Mouse (Mus musculus) cortical plate, adult 2 months (tissue): ENCODE measurements around the gene AI661453. TPM values are rescaled to one million over a fixed set of nuclear protein-coding genes. Genes with fewer than 3 reads are reported as not detected.

ENCODE experiments used
- H3K27ac ChIP-seq: fragments of 200-500 bp; 2 replicates; pipeline ENCODE4 v1.5.1; 2012; ENCODE audit warnings: low read length, control low read depth, inconsistent platforms; ENCODE audit not compliant: insufficient read depth
- H3K4me1 ChIP-seq: fragments of 200-500 bp; 2 replicates; pipeline ENCODE4 v1.6.1; 2011; ENCODE audit warnings: low read length; ENCODE audit not compliant: control insufficient read depth, insufficient read depth
- H3K4me3 ChIP-seq: fragments of 200-500 bp; 2 replicates; pipeline ENCODE4 v1.5.1; 2011; ENCODE audit warnings: mild to moderate bottlenecking, low read length, control low read depth; ENCODE audit not compliant: insufficient read depth
- CTCF ChIP-seq: fragments of 200-500 bp; IDR thresholded peaks from 2 replicates; pipeline ENCODE4 v1.5.1; 2011; ENCODE audit warnings: mild to moderate bottlenecking, control low read depth, low read length; ENCODE audit not compliant: insufficient read depth; ENCODE audit errors: extremely low read depth
- POLR2A ChIP-seq: fragments of 200-500 bp; IDR thresholded peaks from 2 replicates; pipeline ENCODE4 v1.6.1; 2011; ENCODE audit warnings: mild to moderate bottlenecking, low read length, control low read depth; ENCODE audit not compliant: insufficient read depth; ENCODE audit errors: extremely low read depth
- polyA plus RNA-seq: library from polyadenylated mRNA; depleted of rRNA; stranded (reverse); fragments of >200 nt; gene quantifications from 2 replicates; pipeline ENCODE4 v1.2.3, GENCODE M21; 2012

Gene AI661453
- polyA plus RNA-seq, 1 experiment: 0.25 TPM

GRCm38 (mm10) chr17:47440359-47440890 is 4.0 kb downstream of the AI661453 start:
- H3K27ac ChIP-seq: no peak overlapping the region
- TF ChIP-seq POLR2A (no peak), CTCF (no peak)
- H3K4me3 ChIP-seq: no peak overlapping the region
- no peaks in the 10 kb centered on the region for H3K4me1 ChIP-seq

GRCm38 (mm10) chr17:47441296-47442051 is 5.1 kb downstream of the AI661453 start:
- no peak for TF ChIP-seq CTCF
- TF ChIP-seq POLR2A: no peak
- no peak overlapping the region for H3K27ac ChIP-seq

GRCm38 (mm10) chr17:47442271-47442670 is 5.9 kb downstream of the AI661453 start:
- no peaks in the 10 kb centered on the region for H3K4me1 ChIP-seq
- H3K27ac ChIP-seq: no peak overlapping the region
- no peak overlapping the region for H3K4me3 ChIP-seq
- TF ChIP-seq CTCF (no peak), POLR2A (no peak)

More at GRCm38 (mm10) chr17:47441296-47442051, 5.1 kb downstream of the AI661453 start:
- H3K4me1 ChIP-seq: no peaks in the 10 kb centered on the region
- H3K4me3 ChIP-seq: no peak overlapping the region

- Histone ChIP-seq H3K27ac (no peak overlapping the region), H3K4me3 (no peak overlapping the region), H3K4me1 (no peaks in the 10 kb centered on the region)
- no peak for TF ChIP-seq CTCF
- TF ChIP-seq POLR2A: no peak
Observed at GRCm38 (mm10) chr17:47444113-47444512, 7.7 kb downstream of the AI661453 start.

GRCm38 (mm10) chr17:47445518-47445917 is 9.1 kb downstream of the AI661453 start:
- H3K27ac ChIP-seq: no peak overlapping the region
- no peaks in the 10 kb centered on the region for H3K4me1 ChIP-seq
- H3K4me3 ChIP-seq: no peak overlapping the region
- TF ChIP-seq CTCF (no peak), POLR2A (no peak)

GRCm38 (mm10) chr17:47446025-47446424 is 9.6 kb downstream of the AI661453 start:
- no peak overlapping the region for H3K27ac ChIP-seq
- no peak for TF ChIP-seq CTCF
- no peaks in the 10 kb centered on the region for H3K4me1 ChIP-seq

GRCm38 (mm10) chr17:47446561-47446960 is 10.1 kb downstream of the AI661453 start:
- TF ChIP-seq CTCF (no peak), POLR2A (no peak)
- no peaks in the 10 kb centered on the region for H3K4me1 ChIP-seq
- no peak overlapping the region for H3K4me3 ChIP-seq
- H3K27ac ChIP-seq: no peak overlapping the region

More at GRCm38 (mm10) chr17:47446025-47446424, 9.6 kb downstream of the AI661453 start:
- H3K4me3 ChIP-seq: no peak overlapping the region

- no peak overlapping the region for H3K4me3 ChIP-seq
- H3K27ac ChIP-seq: no peak overlapping the region
- TF ChIP-seq POLR2A: no peak
- no peak for TF ChIP-seq CTCF
- H3K4me1 ChIP-seq: no peaks in the 10 kb centered on the region
Observed at GRCm38 (mm10) chr17:47448523-47449372, 12.3 kb downstream of the AI661453 start.

GRCm38 (mm10) chr17:47449432-47449831 is 13.0 kb downstream of the AI661453 start:
- H3K4me3 ChIP-seq: no peak overlapping the region
- TF ChIP-seq POLR2A (no peak), CTCF (no peak)
- H3K27ac ChIP-seq: no peak overlapping the region
- H3K4me1 ChIP-seq: no peaks in the 10 kb centered on the region
